Comparison of ENCODE assay signal across 12 mouse cellular contexts in the genomic region with DNA sequence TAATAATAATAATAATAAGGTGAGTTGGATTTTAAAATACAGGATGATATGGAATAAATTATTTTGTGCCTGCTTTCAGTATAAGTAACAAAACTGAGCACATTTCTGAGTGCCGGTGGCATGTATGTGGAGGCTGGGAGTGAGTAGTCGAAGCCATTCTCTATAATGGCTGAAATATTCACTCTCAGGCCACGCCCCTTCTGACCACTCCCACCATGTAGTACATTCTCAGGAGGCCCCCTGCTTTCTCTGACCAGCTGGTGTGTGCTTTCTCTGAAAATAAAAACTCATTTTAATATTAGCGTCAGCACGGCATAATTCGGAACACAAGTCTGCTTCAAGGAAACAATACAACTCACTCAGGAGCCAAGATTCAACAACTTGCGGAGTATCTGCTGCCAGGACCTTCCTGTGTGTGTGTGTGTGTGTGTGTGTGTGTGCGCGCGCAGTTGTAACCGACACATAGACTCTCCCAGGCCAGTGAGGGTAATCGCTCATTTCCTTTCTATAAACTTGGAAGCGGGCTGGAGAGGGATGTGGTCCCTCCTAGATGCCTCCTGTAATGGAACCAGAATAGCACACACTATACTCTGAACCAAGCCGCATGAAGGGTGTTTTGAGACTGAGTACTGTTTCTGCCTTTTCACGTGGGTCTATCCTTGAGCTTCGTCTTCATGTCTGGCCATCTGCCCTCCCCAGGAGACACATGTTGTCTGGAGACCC.
DNase-seq lines count a peak whose midpoint lies in the region; ATAC-seq and TF ChIP-seq lines count a peak whose summit lies in the region.
"Had no signal": no experiment of that assay in that cellular context is flagged by ENCODE, and none has a peak within 500 bp of the region (broad histone marks: within the 10 kb centered on the region; RNA-seq: fewer than 3 reads in every experiment).

No protein-coding gene starts in this region.

- peak; percentile 71 for ATAC-seq in frontal cortex, adult (ENCODE audit: low TSS enrichment)
- peak; percentile 80 for ATAC-seq in lung, postnatal 0 days
- ATAC-seq: forebrain, embryonic 15.5 days; midbrain, embryonic 13.5 days had no signal

- H3K9ac ChIP-seq in lung, postnatal 0 days (replicated peaks; ENCODE audit: low read depth): no peak overlapping the region
- H3K9ac ChIP-seq: forebrain, embryonic 15.5 days; limb, embryonic 13.5 days; midbrain, embryonic 13.5 days had no signal

- H3K4me1 ChIP-seq in lung, postnatal 0 days (ENCODE audit: insufficient read depth, low read depth, low read length): peaks cover 9% of the 10 kb centered on the region; the same call in 1 of the 2 replicates
- no peaks in the 10 kb centered on the region; the same call in 1 of the 2 replicates for H3K4me1 ChIP-seq in thymus, adult 2 months (replicated peaks; ENCODE audit: control insufficient read depth, insufficient read depth, low read length)
- H3K4me1 ChIP-seq: forebrain, embryonic 15.5 days; midbrain, embryonic 13.5 days had no signal

- 0 out of 2 replicates have a peak, but pooled peaks have one; percentile 18 for TF ChIP-seq EP300 in lung, postnatal 0 days (IDR thresholded peaks at IDR 0.05)

- 58% methylated on average over 16 of the region's 16 CpGs for WGBS in lung, postnatal 0 days
- 97% methylated on average over 16 of the region's 16 CpGs for WGBS in thymus, adult 2 months

- no peak overlapping the region for H3K4me2 ChIP-seq in lung, postnatal 0 days (replicated peaks; ENCODE audit: low read depth, low read length)
- H3K4me2 ChIP-seq: forebrain, embryonic 15.5 days; limb, embryonic 13.5 days; midbrain, embryonic 13.5 days had no signal

- H3K9me3 ChIP-seq in lung, postnatal 0 days (ENCODE audit: low read length): no peaks in the 10 kb centered on the region
- H3K9me3 ChIP-seq: forebrain, embryonic 15.5 days; G1E; limb, embryonic 13.5 days; midbrain, embryonic 13.5 days had no signal

- no peak overlapping the region for H3K4me3 ChIP-seq in lung, postnatal 0 days (ENCODE audit: low read depth, low read length)
- H3K4me3 ChIP-seq in thymus, adult 2 months (ENCODE audit: control insufficient read depth, insufficient read depth, low read length): no peak overlapping the region
- H3K4me3 ChIP-seq: forebrain, embryonic 15.5 days; limb, embryonic 13.5 days; midbrain, embryonic 13.5 days had no signal

- TF ChIP-seq POLR2A in thymus, adult 2 months (IDR thresholded peaks at IDR 0.05; ENCODE audit: control insufficient read depth, extremely low read depth, insufficient read depth, low read length, poor library complexity): no peak

- no peak for TF ChIP-seq CTCF in lung, postnatal 0 days (IDR thresholded peaks at IDR 0.05)
- no peak for TF ChIP-seq CTCF in thymus, adult 2 months (IDR thresholded peaks at IDR 0.05; ENCODE audit: borderline replicate concordance, control insufficient read depth, extremely low read depth, insufficient read depth, low read length, poor library complexity)

- intact Hi-C loops in heart, postnatal 25 days (cut with DNase I): no loop called here

- no peaks in the 10 kb centered on the region for H3K27me3 ChIP-seq in lung, postnatal 0 days (replicated peaks; ENCODE audit: insufficient read depth, low read length)
- H3K27me3 ChIP-seq in thymus, adult 2 months (ENCODE audit: control insufficient read depth, insufficient read depth, low read length): no peaks in the 10 kb centered on the region
- H3K27me3 ChIP-seq: forebrain, embryonic 15.5 days; limb, embryonic 13.5 days; midbrain, embryonic 13.5 days had no signal

- H3K36me3 ChIP-seq in lung, postnatal 0 days (ENCODE audit: insufficient read depth, low read length): no peaks in the 10 kb centered on the region
- H3K36me3 ChIP-seq in thymus, adult 2 months (ENCODE audit: control insufficient read depth, insufficient read depth, low read length): no peaks in the 10 kb centered on the region
- H3K36me3 ChIP-seq: forebrain, embryonic 15.5 days; G1E; limb, embryonic 13.5 days; midbrain, embryonic 13.5 days had no signal

- H3K27ac ChIP-seq in lung, postnatal 0 days (ENCODE audit: low read length): 0 out of 2 replicates have a peak overlapping the region, but pooled peaks have one; percentile 20
- no peak overlapping the region for H3K27ac ChIP-seq in thymus, adult 2 months (ENCODE audit: control insufficient read depth, insufficient read depth, low read length)
- H3K27ac ChIP-seq: forebrain, embryonic 15.5 days; limb, embryonic 13.5 days; midbrain, embryonic 13.5 days had no signal

- DNase-seq in frontal cortex, postnatal 10 days (ENCODE audit: low spot score in 2 of 2): no peak
- peak; percentile 22 for DNase-seq in R1 (ENCODE audit: low read depth, low spot score)
- DNase-seq in heart, postnatal 25 days (ENCODE audit: low spot score): peak; percentile 10
- peak; percentile 55 for DNase-seq in lung, postnatal 0 days (ENCODE audit: low spot score)
- DNase-seq in thymus, adult 2 months: no peak
- no peak for DNase-seq in urinary bladder, adult 2 months (ENCODE audit: low spot score)
- no peak for DNase-seq in ovary, postnatal 14 days (ENCODE audit: low spot score)

Comparison
In these comparisons a context has a peak if more than half of its experiments do, and no peak if none do; other contexts are left out.
1. DNase-seq: peak in R1 (single experiment), heart, postnatal 25 days (single experiment) and lung, postnatal 0 days (single experiment); none in frontal cortex, postnatal 10 days (0 of 2), thymus, adult 2 months (single experiment), urinary bladder, adult 2 months (single experiment) and ovary, postnatal 14 days (single experiment).